Mouse (Mus musculus) brain, embryonic 14.5 days (tissue): Measurements from ENCODE around the gene Pck2.

Source experiments
- CTCF ChIP-seq: fragments of 200-500 bp; IDR thresholded peaks from 2 replicates; pipeline ENCODE4 v1.5.1; 2012; ENCODE audit warnings: inconsistent platforms, mild to moderate bottlenecking, moderate library complexity, borderline replicate concordance; ENCODE audit not compliant: insufficient read depth, insufficient read length; ENCODE audit errors: extremely low read depth
- POLR2A ChIP-seq: fragments of 200-500 bp; IDR thresholded peaks from 2 replicates; pipeline ENCODE4 v1.6.1; 2012; ENCODE audit warnings: mild to moderate bottlenecking, inconsistent platforms, borderline replicate concordance; ENCODE audit not compliant: poor library complexity, insufficient read depth, insufficient read length, severe bottlenecking; ENCODE audit errors: extremely low read depth

GRCm38 (mm10) chr14:55591331-55591891 lies 51.3 kb downstream of the Pck2 start, which contains the start of gene Rnf31:
- no peak for TF ChIP-seq CTCF
- TF ChIP-seq POLR2A: peak; percentile 1; the same call in 1 of the 2 replicates
